Mouse (Mus musculus) splenic B cell, adult 2 months (primary cell): ENCODE results near the gene Adora3.

ENCODE experiments used
- DNase-seq: peaks from one replicate; pipeline ENCODE4 v3.0.0-alpha.2; 2011; ENCODE audit warnings: low read depth, low spot score
- H3K27me3 ChIP-seq: 2 replicates; pipeline ENCODE4 v1.6.1; 2012; ENCODE audit warnings: mild to moderate bottlenecking, low read length, moderate library complexity, mixed read lengths; ENCODE audit not compliant: control insufficient read depth, poor library complexity, insufficient read depth, severe bottlenecking
- H3K36me3 ChIP-seq: 2 replicates; pipeline ENCODE4 v1.6.1; 2012; ENCODE audit warnings: mild to moderate bottlenecking, low read length, moderate library complexity, mixed read lengths; ENCODE audit not compliant: control insufficient read depth, poor library complexity, insufficient read depth, severe bottlenecking

The Adora3 gene

GRCm38 (mm10) chr3:105870558-105870957 is at the start of gene Adora3, which contains the start of gene Tmigd3:
TSS of gene Adora3 (plus strand) at chr3:105870858.
TSS of gene Tmigd3 (plus strand) at chr3:105870903.
- no peaks in the 10 kb centered on the region for H3K36me3 ChIP-seq
- no peaks in the 10 kb centered on the region for H3K27me3 ChIP-seq
- DNase-seq = no peak

GRCm38 (mm10) chr3:105821504-105821903 is 49.2 kb upstream of the Adora3 start:
- no peaks in the 10 kb centered on the region for H3K36me3 ChIP-seq
- no peak for DNase-seq
- H3K27me3 ChIP-seq = no peaks in the 10 kb centered on the region

- DNase-seq = no peak
Observed at GRCm38 (mm10) chr3:105823609-105824008, 47.0 kb upstream of the Adora3 start.

GRCm38 (mm10) chr3:105824103-105824502 is 46.6 kb upstream of the Adora3 start:
- no peaks in the 10 kb centered on the region for H3K36me3 ChIP-seq
- no peaks in the 10 kb centered on the region for H3K27me3 ChIP-seq
- peak; percentile 25 for DNase-seq

More at GRCm38 (mm10) chr3:105823609-105824008, 47.0 kb upstream of the Adora3 start:
- no peaks in the 10 kb centered on the region for H3K27me3 ChIP-seq
- no peaks in the 10 kb centered on the region for H3K36me3 ChIP-seq

- Histone ChIP-seq H3K36me3 (no peaks in the 10 kb centered on the region), H3K27me3 (no peaks in the 10 kb centered on the region)
- no peak for DNase-seq
Observed at GRCm38 (mm10) chr3:105824704-105825103, 46.0 kb upstream of the Adora3 start.

- Histone ChIP-seq H3K27me3 (no peaks in the 10 kb centered on the region), H3K36me3 (no peaks in the 10 kb centered on the region)
- peak; percentile 65 for DNase-seq
Observed at GRCm38 (mm10) chr3:105825501-105826161, 45.0 kb upstream of the Adora3 start.

GRCm38 (mm10) chr3:105831584-105831983 is 39.1 kb upstream of the Adora3 start:
- no peaks in the 10 kb centered on the region for H3K27me3 ChIP-seq
- no peak for DNase-seq
- no peaks in the 10 kb centered on the region for H3K36me3 ChIP-seq

GRCm38 (mm10) chr3:105835875-105836274 is 34.8 kb upstream of the Adora3 start:
- no peaks in the 10 kb centered on the region for H3K27me3 ChIP-seq
- no peak for DNase-seq
- H3K36me3 ChIP-seq = no peaks in the 10 kb centered on the region

GRCm38 (mm10) chr3:105836883-105837282 is 33.8 kb upstream of the Adora3 start:
- Histone ChIP-seq H3K27me3 (no peaks in the 10 kb centered on the region), H3K36me3 (no peaks in the 10 kb centered on the region)
- DNase-seq = no peak

- Histone ChIP-seq H3K27me3 (no peaks in the 10 kb centered on the region), H3K36me3 (no peaks in the 10 kb centered on the region)
- no peak for DNase-seq
Observed at GRCm38 (mm10) chr3:105838655-105839054, 32.0 kb upstream of the Adora3 start.

GRCm38 (mm10) chr3:105839836-105840235 is 30.8 kb upstream of the Adora3 start:
- Histone ChIP-seq H3K36me3 (no peaks in the 10 kb centered on the region), H3K27me3 (no peaks in the 10 kb centered on the region)
- DNase-seq = no peak

GRCm38 (mm10) chr3:105846294-105847069 is 24.2 kb upstream of the Adora3 start:
- DNase-seq = no peak
- no peaks in the 10 kb centered on the region for H3K36me3 ChIP-seq
- no peaks in the 10 kb centered on the region for H3K27me3 ChIP-seq

GRCm38 (mm10) chr3:105853781-105854180 is 16.9 kb upstream of the Adora3 start:
- no peak for DNase-seq
- no peaks in the 10 kb centered on the region for H3K36me3 ChIP-seq
- H3K27me3 ChIP-seq = no peaks in the 10 kb centered on the region

- no peaks in the 10 kb centered on the region for H3K36me3 ChIP-seq
- no peak for DNase-seq
- no peaks in the 10 kb centered on the region for H3K27me3 ChIP-seq
Observed at GRCm38 (mm10) chr3:105854786-105855185, 15.9 kb upstream of the Adora3 start.

GRCm38 (mm10) chr3:105857513-105857912 is 13.1 kb upstream of the Adora3 start:
- peak; percentile 26 for DNase-seq
- H3K36me3 ChIP-seq = no peaks in the 10 kb centered on the region
- no peaks in the 10 kb centered on the region for H3K27me3 ChIP-seq
